Mouse (Mus musculus): ENCODE measurements at regions not wholly inside any gene's neighbourhood (a gene's known extent, or its start where the extent isn't known, plus 50 kb on each side); places are given as distances from the start of the nearest gene placed in this dataset.

- H3K27me3 ChIP-seq (ENCODE audit: insufficient read depth, low read length), result 0 out of 2 replicates have a peak, but pooled peaks cover 2% of the 10 kb centered on the region
These were observed 184.7 kb upstream of the Car8 start for GRCm38 (mm10) chr4:8423392-8424045.

GRCm38 (mm10) chr4:8421285-8421684, 182.4 kb upstream of the Car8 start:
- no peak overlapping the region for H3K4me3 ChIP-seq (replicated peaks; ENCODE audit: low read length)
- H3K9me3 ChIP-seq (ENCODE audit: low read length), result no peaks in the 10 kb centered on the region
- H3K4me1 ChIP-seq (replicated peaks; ENCODE audit: low read depth, low read length), result peaks cover 38% of the 10 kb centered on the region
- 0 out of 2 replicates have a peak, but pooled peaks cover 2% of the 10 kb centered on the region for H3K27me3 ChIP-seq (ENCODE audit: insufficient read depth, low read length)
- TF ChIP-seq POU5F1 (IDR thresholded peaks at IDR 0.05; ENCODE audit: borderline replicate concordance, low read length) (no peak), CTCF (conservative IDR thresholded peaks at IDR 0.05; ENCODE audit: low read length) (no peak), NANOG (IDR thresholded peaks at IDR 0.05; ENCODE audit: borderline replicate concordance, low read length) (no peak)
- H3K36me3 ChIP-seq (ENCODE audit: insufficient read depth, low read length), result no peaks in the 10 kb centered on the region

More at GRCm38 (mm10) chr4:8423392-8424045, 184.7 kb upstream of the Car8 start:
- H3K4me1 ChIP-seq (replicated peaks; ENCODE audit: low read depth, low read length), result peaks cover 31% of the 10 kb centered on the region
- TF ChIP-seq CTCF (conservative IDR thresholded peaks at IDR 0.05; ENCODE audit: low read length), result no peak
- TF ChIP-seq POU5F1 (IDR thresholded peaks at IDR 0.05; ENCODE audit: borderline replicate concordance, low read length), result no peak
- TF ChIP-seq NANOG (IDR thresholded peaks at IDR 0.05; ENCODE audit: borderline replicate concordance, low read length), result no peak
- H3K4me3 ChIP-seq (replicated peaks; ENCODE audit: low read length), result no peak overlapping the region
- no peaks in the 10 kb centered on the region for H3K36me3 ChIP-seq (ENCODE audit: insufficient read depth, low read length)
- H3K9me3 ChIP-seq (ENCODE audit: low read length), result no peaks in the 10 kb centered on the region

- Histone ChIP-seq H3K4me1 (replicated peaks; ENCODE audit: low read depth, low read length) (peaks cover 23% of the 10 kb centered on the region), H3K36me3 (ENCODE audit: insufficient read depth, low read length) (no peaks in the 10 kb centered on the region)
- no peak for TF ChIP-seq POU5F1 (IDR thresholded peaks at IDR 0.05; ENCODE audit: borderline replicate concordance, low read length)
- TF ChIP-seq CTCF (conservative IDR thresholded peaks at IDR 0.05; ENCODE audit: low read length), result no peak
- TF ChIP-seq NANOG (IDR thresholded peaks at IDR 0.05; ENCODE audit: borderline replicate concordance, low read length), result no peak
These were observed 179.7 kb upstream of the Car8 start for GRCm38 (mm10) chr4:8418374-8419031.

GRCm38 (mm10) chr4:8417821-8418220, 179.0 kb upstream of the Car8 start:
- Histone ChIP-seq H3K27me3 (ENCODE audit: insufficient read depth, low read length) (0 out of 2 replicates have a peak, but pooled peaks cover 2% of the 10 kb centered on the region), H3K4me3 (replicated peaks; ENCODE audit: low read length) (no peak overlapping the region), H3K9me3 (ENCODE audit: low read length) (no peaks in the 10 kb centered on the region), H3K36me3 (ENCODE audit: insufficient read depth, low read length) (no peaks in the 10 kb centered on the region), H3K4me1 (replicated peaks; ENCODE audit: low read depth, low read length) (peaks cover 22% of the 10 kb centered on the region)
- TF ChIP-seq POU5F1 (IDR thresholded peaks at IDR 0.05; ENCODE audit: borderline replicate concordance, low read length), result no peak
- TF ChIP-seq CTCF (conservative IDR thresholded peaks at IDR 0.05; ENCODE audit: low read length), result no peak
- no peak for TF ChIP-seq NANOG (IDR thresholded peaks at IDR 0.05; ENCODE audit: borderline replicate concordance, low read length)

More at GRCm38 (mm10) chr4:8418374-8419031, 179.7 kb upstream of the Car8 start:
- 0 out of 2 replicates have a peak, but pooled peaks cover 2% of the 10 kb centered on the region for H3K27me3 ChIP-seq (ENCODE audit: insufficient read depth, low read length)
- H3K9me3 ChIP-seq (ENCODE audit: low read length), result no peaks in the 10 kb centered on the region
- H3K4me3 ChIP-seq (replicated peaks; ENCODE audit: low read length), result no peak overlapping the region

- Histone ChIP-seq H3K36me3 (ENCODE audit: insufficient read depth, low read length) (no peaks in the 10 kb centered on the region), H3K9me3 (ENCODE audit: low read length) (no peaks in the 10 kb centered on the region), H3K4me3 (replicated peaks; ENCODE audit: low read length) (no peak overlapping the region), H3K4me1 (replicated peaks; ENCODE audit: low read depth, low read length) (peaks cover 6% of the 10 kb centered on the region), H3K27me3 (ENCODE audit: insufficient read depth, low read length) (no peaks in the 10 kb centered on the region)
- no peak for TF ChIP-seq POU5F1 (IDR thresholded peaks at IDR 0.05; ENCODE audit: borderline replicate concordance, low read length)
- no peak for TF ChIP-seq NANOG (IDR thresholded peaks at IDR 0.05; ENCODE audit: borderline replicate concordance, low read length)
- no peak for TF ChIP-seq CTCF (conservative IDR thresholded peaks at IDR 0.05; ENCODE audit: low read length)
These were observed 174.5 kb upstream of the Car8 start for GRCm38 (mm10) chr4:8413307-8413706.

GRCm38 (mm10) chr4:8400069-8400468, 161.2 kb upstream of the Car8 start:
- no peaks in the 10 kb centered on the region for H3K36me3 ChIP-seq (ENCODE audit: insufficient read depth, low read length)
- TF ChIP-seq NANOG (IDR thresholded peaks at IDR 0.05; ENCODE audit: borderline replicate concordance, low read length) (no peak), POU5F1 (IDR thresholded peaks at IDR 0.05; ENCODE audit: borderline replicate concordance, low read length) (no peak), CTCF (conservative IDR thresholded peaks at IDR 0.05; ENCODE audit: low read length) (no peak)
- no peaks in the 10 kb centered on the region for H3K27me3 ChIP-seq (ENCODE audit: insufficient read depth, low read length)
- H3K9me3 ChIP-seq (ENCODE audit: low read length), result peaks cover 33% of the 10 kb centered on the region
- no peaks in the 10 kb centered on the region for H3K4me1 ChIP-seq (replicated peaks; ENCODE audit: low read depth, low read length)
- no peak overlapping the region for H3K4me3 ChIP-seq (replicated peaks; ENCODE audit: low read length)

- H3K36me3 ChIP-seq (ENCODE audit: insufficient read depth, low read length), result no peaks in the 10 kb centered on the region
- no peaks in the 10 kb centered on the region for H3K4me1 ChIP-seq (replicated peaks; ENCODE audit: low read depth, low read length)
- H3K9me3 ChIP-seq (ENCODE audit: low read length), result peaks cover 33% of the 10 kb centered on the region
- no peak for TF ChIP-seq NANOG (IDR thresholded peaks at IDR 0.05; ENCODE audit: borderline replicate concordance, low read length)
- TF ChIP-seq CTCF (conservative IDR thresholded peaks at IDR 0.05; ENCODE audit: low read length), result no peak
- TF ChIP-seq POU5F1 (IDR thresholded peaks at IDR 0.05; ENCODE audit: borderline replicate concordance, low read length), result no peak
- no peak overlapping the region for H3K4me3 ChIP-seq (replicated peaks; ENCODE audit: low read length)
- H3K27me3 ChIP-seq (ENCODE audit: insufficient read depth, low read length), result no peaks in the 10 kb centered on the region
These were observed 160.6 kb upstream of the Car8 start for GRCm38 (mm10) chr4:8399430-8399829.

- Histone ChIP-seq H3K4me3 (replicated peaks; ENCODE audit: low read length) (no peak overlapping the region), H3K4me1 (replicated peaks; ENCODE audit: low read depth, low read length) (no peaks in the 10 kb centered on the region), H3K27me3 (ENCODE audit: insufficient read depth, low read length) (no peaks in the 10 kb centered on the region), H3K36me3 (ENCODE audit: insufficient read depth, low read length) (no peaks in the 10 kb centered on the region), H3K9me3 (ENCODE audit: low read length) (peaks cover 33% of the 10 kb centered on the region)
- no peak for TF ChIP-seq NANOG (IDR thresholded peaks at IDR 0.05; ENCODE audit: borderline replicate concordance, low read length)
- TF ChIP-seq CTCF (conservative IDR thresholded peaks at IDR 0.05; ENCODE audit: low read length), result no peak
- TF ChIP-seq POU5F1 (IDR thresholded peaks at IDR 0.05; ENCODE audit: borderline replicate concordance, low read length), result no peak
These were observed 160.1 kb upstream of the Car8 start for GRCm38 (mm10) chr4:8398969-8399368.
